Mouse (Mus musculus): Measurements from ENCODE around the gene Zbtb44. TPM values are rescaled to one million over a fixed set of nuclear protein-coding genes. Genes with fewer than 3 reads are reported as not detected.

The Zbtb44 gene
- polyA plus RNA-seq, 1 experiment from 2014 or later: 8.2 TPM

DNA sequence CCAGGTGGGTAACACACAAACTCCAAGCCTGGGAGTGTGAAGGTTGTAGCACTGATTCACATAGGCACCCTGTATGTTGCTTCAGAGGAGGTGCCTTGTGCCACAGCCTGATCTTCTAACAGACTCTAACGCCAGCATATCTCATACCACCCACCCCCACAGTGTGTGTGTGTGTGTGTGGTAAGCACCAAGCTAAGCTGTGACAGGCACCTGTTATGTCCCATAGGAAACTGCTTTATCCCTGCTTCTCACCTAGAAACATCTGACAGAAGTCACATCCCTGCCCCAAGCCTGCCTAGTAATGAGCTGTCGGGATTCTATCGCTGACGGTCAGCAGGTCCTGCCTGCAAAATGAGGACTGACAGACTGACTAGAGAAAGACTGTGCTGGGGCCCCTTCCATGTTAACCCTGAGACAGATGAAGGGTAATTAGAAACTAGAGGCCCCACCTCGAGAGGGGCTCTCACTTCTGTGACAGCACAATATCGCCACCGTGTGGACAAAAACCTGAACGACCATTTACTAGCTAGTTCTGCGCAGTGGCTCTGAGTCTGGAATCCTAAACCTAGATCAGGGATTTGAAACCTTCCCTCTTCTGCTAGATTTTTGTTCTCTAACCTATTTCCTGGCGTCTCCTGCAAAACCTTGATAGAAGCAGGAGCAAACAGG lies 55.8 kb downstream of the Zbtb44 start:
- Histone ChIP-seq H3K4me3 (ENCODE audit: control insufficient read depth in 1 of 2, insufficient read depth in 1 of 2, low read depth in 1 of 2, low read length in 2 of 2) (no peak overlapping the region), H3K9ac (ENCODE audit: low read length) (no peak overlapping the region), H3K4me1 (ENCODE audit: control insufficient read depth in 2 of 2, insufficient read depth in 2 of 2, low read length in 2 of 2) (no peaks in the 10 kb centered on the region; a peak in 1 of 4 replicates), H3K27ac (replicated peaks in 1 of 2; ENCODE audit: control insufficient read depth in 1 of 2, insufficient read depth in 1 of 2, low read depth in 2 of 2, low read length in 2 of 2) (no peak overlapping the region), H3K27me3 (ENCODE audit: control insufficient read depth, insufficient read depth, low read length) (peaks cover 28% of the 10 kb centered on the region), H3K36me3 (ENCODE audit: control insufficient read depth, insufficient read depth, low read length) (no peaks in the 10 kb centered on the region), H3K4me2 (ENCODE audit: low read length) (peak overlapping the region; percentile 30; the same call in 1 of the 2 replicates), H3K9me3 (ENCODE audit: control insufficient read depth, low read length) (no peaks in the 10 kb centered on the region)
- ATAC-seq (ENCODE audit: insufficient number of reproducible peaks, insufficient read depth, low FRiP score, low read depth): no peak
- 10% methylated on average over 10 of the region's 10 CpGs for WGBS

DNA sequence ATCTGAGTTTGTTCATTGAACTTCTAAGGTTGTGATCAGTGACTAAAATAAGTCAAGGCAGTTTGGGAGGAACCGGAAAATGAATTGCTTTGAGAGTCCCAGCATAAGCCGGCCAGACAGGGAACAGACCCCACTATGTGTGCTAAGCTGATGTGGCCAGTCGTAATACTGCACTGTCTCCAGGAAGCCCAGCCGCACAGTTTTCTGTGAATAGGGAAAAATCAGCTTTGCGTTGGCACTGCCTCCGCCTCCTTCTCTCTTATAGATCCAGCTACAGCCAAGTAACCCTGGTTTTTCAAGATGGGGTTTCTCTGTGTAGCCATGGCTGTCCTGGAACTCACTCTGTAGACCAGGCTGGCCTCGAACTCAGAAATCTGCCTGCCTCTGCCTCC lies 56.3 kb downstream of the Zbtb44 start:
- Histone ChIP-seq H3K4me3 (ENCODE audit: control insufficient read depth in 1 of 2, insufficient read depth in 1 of 2, low read depth in 1 of 2, low read length in 2 of 2) (no peak overlapping the region), H3K9me3 (ENCODE audit: control insufficient read depth, low read length) (no peaks in the 10 kb centered on the region), H3K9ac (ENCODE audit: low read length) (no peak overlapping the region), H3K27ac (replicated peaks in 1 of 2; ENCODE audit: control insufficient read depth in 1 of 2, insufficient read depth in 1 of 2, low read depth in 2 of 2, low read length in 2 of 2) (no peak overlapping the region), H3K4me2 (ENCODE audit: low read length) (no peak overlapping the region), H3K4me1 (ENCODE audit: control insufficient read depth in 2 of 2, insufficient read depth in 2 of 2, low read length in 2 of 2) (no peaks in the 10 kb centered on the region; a peak in 1 of 4 replicates), H3K36me3 (ENCODE audit: control insufficient read depth, insufficient read depth, low read length) (no peaks in the 10 kb centered on the region), H3K27me3 (ENCODE audit: control insufficient read depth, insufficient read depth, low read length) (peaks cover 28% of the 10 kb centered on the region)
- 77% methylated on average over 7 of the region's 7 CpGs for WGBS
- no peak for ATAC-seq (ENCODE audit: insufficient number of reproducible peaks, insufficient read depth, low FRiP score, low read depth)

GRCm38 (mm10) chr9:31087466-31087865 lies 57.0 kb downstream of the Zbtb44 start:
- no peak overlapping the region for H3K9ac ChIP-seq (ENCODE audit: low read length)
- 68% methylated on average over 4 of the region's 4 CpGs for WGBS
- no peaks in the 10 kb centered on the region; a peak in 1 of 4 replicates for H3K4me1 ChIP-seq (ENCODE audit: control insufficient read depth in 2 of 2, insufficient read depth in 2 of 2, low read length in 2 of 2)
- H3K4me2 ChIP-seq (ENCODE audit: low read length): no peak overlapping the region
- H3K36me3 ChIP-seq (ENCODE audit: control insufficient read depth, insufficient read depth, low read length): no peaks in the 10 kb centered on the region
- peaks cover 28% of the 10 kb centered on the region for H3K27me3 ChIP-seq (ENCODE audit: control insufficient read depth, insufficient read depth, low read length)
- ATAC-seq (ENCODE audit: insufficient number of reproducible peaks, insufficient read depth, low FRiP score, low read depth): no peak
- H3K9me3 ChIP-seq (ENCODE audit: control insufficient read depth, low read length): no peaks in the 10 kb centered on the region
- no peak overlapping the region for H3K4me3 ChIP-seq (ENCODE audit: control insufficient read depth in 1 of 2, insufficient read depth in 1 of 2, low read depth in 1 of 2, low read length in 2 of 2)
- H3K27ac ChIP-seq (replicated peaks in 1 of 2; ENCODE audit: control insufficient read depth in 1 of 2, insufficient read depth in 1 of 2, low read depth in 2 of 2, low read length in 2 of 2): no peak overlapping the region

- WGBS: 66% methylated on average over 3 of the region's 3 CpGs
- no peak for ATAC-seq (ENCODE audit: insufficient number of reproducible peaks, insufficient read depth, low FRiP score, low read depth)
These were observed 57.7 kb downstream of the Zbtb44 start for GRCm38 (mm10) chr9:31088116-31088515.

DNA sequence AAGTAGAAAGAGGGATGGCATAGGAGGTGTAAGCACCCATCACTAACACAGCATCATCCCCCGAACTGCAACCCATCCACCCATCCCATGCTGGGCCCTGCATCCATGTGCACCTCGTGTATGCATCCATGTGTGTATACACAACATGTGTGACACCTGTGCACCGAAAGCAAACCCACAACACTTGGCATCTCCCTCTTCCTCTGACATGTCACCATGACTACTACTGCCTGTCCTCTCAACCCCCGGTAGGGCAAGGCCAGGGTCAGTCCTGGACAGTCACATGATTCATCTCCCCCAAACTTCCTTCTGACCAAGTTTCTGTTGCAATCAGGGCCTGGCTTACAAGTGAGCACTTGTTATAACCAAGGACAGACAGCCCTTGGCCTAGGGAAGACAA lies 58.4 kb downstream of the Zbtb44 start:
- Histone ChIP-seq H3K36me3 (ENCODE audit: control insufficient read depth, insufficient read depth, low read length) (no peaks in the 10 kb centered on the region), H3K4me3 (ENCODE audit: control insufficient read depth in 1 of 2, insufficient read depth in 1 of 2, low read depth in 1 of 2, low read length in 2 of 2) (no peak overlapping the region), H3K4me2 (ENCODE audit: low read length) (no peak overlapping the region), H3K27me3 (ENCODE audit: control insufficient read depth, insufficient read depth, low read length) (peaks cover 16% of the 10 kb centered on the region; the same call in 1 of the 2 replicates), H3K9ac (ENCODE audit: low read length) (no peak overlapping the region), H3K27ac (replicated peaks in 1 of 2; ENCODE audit: control insufficient read depth in 1 of 2, insufficient read depth in 1 of 2, low read depth in 2 of 2, low read length in 2 of 2) (no peak overlapping the region), H3K4me1 (ENCODE audit: control insufficient read depth in 2 of 2, insufficient read depth in 2 of 2, low read length in 2 of 2) (no peaks in the 10 kb centered on the region; a peak in 1 of 4 replicates), H3K9me3 (ENCODE audit: control insufficient read depth, low read length) (no peaks in the 10 kb centered on the region)
- no peak for ATAC-seq (ENCODE audit: insufficient number of reproducible peaks, insufficient read depth, low FRiP score, low read depth)
- 89% methylated on average over 4 of the region's 4 CpGs for WGBS

More at GRCm38 (mm10) chr9:31088116-31088515, 57.7 kb downstream of the Zbtb44 start:
- H3K27me3 ChIP-seq (ENCODE audit: control insufficient read depth, insufficient read depth, low read length): peaks cover 22% of the 10 kb centered on the region
- no peaks in the 10 kb centered on the region; a peak in 1 of 4 replicates for H3K4me1 ChIP-seq (ENCODE audit: control insufficient read depth in 2 of 2, insufficient read depth in 2 of 2, low read length in 2 of 2)
- H3K4me3 ChIP-seq (ENCODE audit: control insufficient read depth in 1 of 2, insufficient read depth in 1 of 2, low read depth in 1 of 2, low read length in 2 of 2): no peak overlapping the region
- H3K36me3 ChIP-seq (ENCODE audit: control insufficient read depth, insufficient read depth, low read length): no peaks in the 10 kb centered on the region
- H3K4me2 ChIP-seq (ENCODE audit: low read length): no peak overlapping the region
- H3K9ac ChIP-seq (ENCODE audit: low read length): no peak overlapping the region
- no peak overlapping the region for H3K27ac ChIP-seq (replicated peaks in 1 of 2; ENCODE audit: control insufficient read depth in 1 of 2, insufficient read depth in 1 of 2, low read depth in 2 of 2, low read length in 2 of 2)
- no peaks in the 10 kb centered on the region for H3K9me3 ChIP-seq (ENCODE audit: control insufficient read depth, low read length)

GRCm38 (mm10) chr9:31089541-31089940 lies 59.1 kb downstream of the Zbtb44 start:
- Histone ChIP-seq H3K4me1 (ENCODE audit: control insufficient read depth in 2 of 2, insufficient read depth in 2 of 2, low read length in 2 of 2) (no peaks in the 10 kb centered on the region; a peak in 1 of 4 replicates), H3K9ac (ENCODE audit: low read length) (no peak overlapping the region), H3K27ac (replicated peaks in 1 of 2; ENCODE audit: control insufficient read depth in 1 of 2, insufficient read depth in 1 of 2, low read depth in 2 of 2, low read length in 2 of 2) (no peak overlapping the region), H3K9me3 (ENCODE audit: control insufficient read depth, low read length) (no peaks in the 10 kb centered on the region), H3K27me3 (ENCODE audit: control insufficient read depth, insufficient read depth, low read length) (peaks cover 12% of the 10 kb centered on the region; the same call in 1 of the 2 replicates), H3K36me3 (ENCODE audit: control insufficient read depth, insufficient read depth, low read length) (no peaks in the 10 kb centered on the region), H3K4me3 (ENCODE audit: control insufficient read depth in 1 of 2, insufficient read depth in 1 of 2, low read depth in 1 of 2, low read length in 2 of 2) (no peak overlapping the region), H3K4me2 (ENCODE audit: low read length) (no peak overlapping the region)
- no peak for ATAC-seq (ENCODE audit: insufficient number of reproducible peaks, insufficient read depth, low FRiP score, low read depth)
- 79% methylated on average over 9 of the region's 9 CpGs for WGBS

- no peak for ATAC-seq (ENCODE audit: insufficient number of reproducible peaks, insufficient read depth, low FRiP score, low read depth)
- H3K9ac ChIP-seq (ENCODE audit: low read length): no peak overlapping the region
- H3K27me3 ChIP-seq (ENCODE audit: control insufficient read depth, insufficient read depth, low read length): peaks cover 12% of the 10 kb centered on the region; the same call in 1 of the 2 replicates
- 66% methylated on average over 29 of the region's 29 CpGs for WGBS
- H3K27ac ChIP-seq (replicated peaks in 1 of 2; ENCODE audit: control insufficient read depth in 1 of 2, insufficient read depth in 1 of 2, low read depth in 2 of 2, low read length in 2 of 2): no peak overlapping the region
- H3K9me3 ChIP-seq (ENCODE audit: control insufficient read depth, low read length): no peaks in the 10 kb centered on the region
- no peaks in the 10 kb centered on the region; a peak in 1 of 4 replicates for H3K4me1 ChIP-seq (ENCODE audit: control insufficient read depth in 2 of 2, insufficient read depth in 2 of 2, low read length in 2 of 2)
- no peak overlapping the region for H3K4me2 ChIP-seq (ENCODE audit: low read length)
- no peak overlapping the region for H3K4me3 ChIP-seq (ENCODE audit: control insufficient read depth in 1 of 2, insufficient read depth in 1 of 2, low read depth in 1 of 2, low read length in 2 of 2)
- no peaks in the 10 kb centered on the region for H3K36me3 ChIP-seq (ENCODE audit: control insufficient read depth, insufficient read depth, low read length)
These were observed 59.9 kb downstream of the Zbtb44 start for GRCm38 (mm10) chr9:31090081-31091023.

All from heart, embryonic 14.5 days (tissue).